9 mouse cellular contexts compared by ENCODE assay signal in genomic region chr13:102355569-102355968, GRCm38 (mm10).
DNase-seq lines count a peak whose midpoint lies in the region; ATAC-seq lines count a peak whose summit lies in the region.
"Had no signal": no experiment of that assay in that cellular context is flagged by ENCODE, and none has a peak within 500 bp of the region (broad histone marks: within the 10 kb centered on the region; RNA-seq: fewer than 3 reads in every experiment).

No protein-coding gene starts in this region.

- H3K4me1 ChIP-seq in heart, embryonic 10.5 days: no peaks in the 10 kb centered on the region
- peaks cover 15% of the 10 kb centered on the region for H3K4me1 ChIP-seq in heart, embryonic 13.5 days

- no peaks in the 10 kb centered on the region for H3K36me3 ChIP-seq in heart, embryonic 10.5 days
- no peaks in the 10 kb centered on the region for H3K36me3 ChIP-seq in heart, embryonic 13.5 days

- 48% methylated on average over 1 of the region's 1 CpGs for WGBS in heart, embryonic 10.5 days
- 12% methylated on average over 1 of the region's 1 CpGs for WGBS in heart, embryonic 13.5 days

- H3K27ac ChIP-seq in heart, embryonic 10.5 days: no peak overlapping the region
- peak overlapping the region; percentile 70 for H3K27ac ChIP-seq in heart, embryonic 13.5 days (replicated peaks)
- H3K27ac ChIP-seq: layer of hippocampus, adult 2 months had no signal

- ATAC-seq in heart, embryonic 13.5 days (ENCODE audit: extremely low read depth, insufficient number of reproducible peaks, low FRiP score, low TSS enrichment): no peak
- ATAC-seq in erythroblast, adult 5-6 weeks (replicated peaks; ENCODE audit: low FRiP score, poor library complexity, severe bottlenecking): no peak
- no peak for ATAC-seq in frontal cortex, adult (ENCODE audit: low TSS enrichment)

- H3K4me3 ChIP-seq in heart, embryonic 10.5 days: no peak overlapping the region
- no peak overlapping the region for H3K4me3 ChIP-seq in heart, embryonic 13.5 days
- H3K4me3 ChIP-seq: layer of hippocampus, adult 2 months had no signal

- peak; percentile 92 for DNase-seq in heart, adult 11 months
- DNase-seq in heart, embryonic 10.5 days (ENCODE audit: low spot score): no peak
- DNase-seq in ovary, postnatal 14 days (ENCODE audit: low spot score): peak; percentile 7
- DNase-seq in ovary, postnatal 10 days (ENCODE audit: low spot score): no peak
- DNase-seq in lung, postnatal 4 days: peak; percentile 48 to 58

- no peaks in the 10 kb centered on the region for H3K27me3 ChIP-seq in heart, embryonic 10.5 days (ENCODE audit: insufficient read depth, poor library complexity, severe bottlenecking)
- no peaks in the 10 kb centered on the region for H3K27me3 ChIP-seq in heart, embryonic 13.5 days (replicated peaks)

- no peaks in the 10 kb centered on the region for H3K9me3 ChIP-seq in heart, embryonic 10.5 days
- no peaks in the 10 kb centered on the region for H3K9me3 ChIP-seq in heart, embryonic 13.5 days

- H3K4me2 ChIP-seq in heart, embryonic 13.5 days: no peak overlapping the region

- no peak overlapping the region for H3K9ac ChIP-seq in heart, embryonic 13.5 days

Comparison
In these comparisons a context has a peak if more than half of its experiments do, and no peak if none do; other contexts are left out.
1. DNase-seq: peak in heart, adult 11 months (single experiment), ovary, postnatal 14 days (single experiment) and lung, postnatal 4 days (2 of 2); none in heart, embryonic 10.5 days (single experiment) and ovary, postnatal 10 days (single experiment).